Mouse (Mus musculus) 3T3-L1 (cell line): ENCODE results near the gene Vnn3.

Experiments used
- DNase-seq: peaks from one replicate; pipeline ENCODE4 v3.0.0-alpha.2; 2015; ENCODE audit warnings: low read depth, low spot score

Vnn3 gene

GRCm38 (mm10) chr10:23851228-23851912 lies at the start of gene Vnn3:
Gene Vnn3, plus strand, starts transcription at chr10:23851462.
- DNase-seq: no peak

DNA sequence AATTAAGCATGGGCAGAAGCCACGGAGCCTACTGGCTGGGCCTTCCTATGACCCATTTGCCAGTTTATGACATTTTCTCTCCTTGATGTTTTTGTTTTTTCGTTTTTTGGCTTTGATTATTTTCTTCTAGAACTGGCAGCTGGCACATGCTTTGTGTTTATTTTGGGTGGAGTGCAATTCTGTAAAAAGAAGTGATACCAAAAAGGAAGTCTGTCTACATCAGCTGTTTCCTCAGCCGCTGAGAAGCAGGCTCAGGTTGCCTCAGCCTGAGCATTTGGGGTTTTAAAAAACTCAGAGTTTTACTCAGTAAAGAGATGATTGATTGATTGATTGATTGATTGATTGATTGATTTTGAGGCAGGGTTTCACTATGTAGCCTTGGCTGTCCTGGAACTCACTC lies 48.4 kb upstream of the Vnn3 start:
- no peak for DNase-seq

GRCm38 (mm10) chr10:23804665-23805064 lies 46.6 kb upstream of the Vnn3 start:
- no peak for DNase-seq

DNA sequence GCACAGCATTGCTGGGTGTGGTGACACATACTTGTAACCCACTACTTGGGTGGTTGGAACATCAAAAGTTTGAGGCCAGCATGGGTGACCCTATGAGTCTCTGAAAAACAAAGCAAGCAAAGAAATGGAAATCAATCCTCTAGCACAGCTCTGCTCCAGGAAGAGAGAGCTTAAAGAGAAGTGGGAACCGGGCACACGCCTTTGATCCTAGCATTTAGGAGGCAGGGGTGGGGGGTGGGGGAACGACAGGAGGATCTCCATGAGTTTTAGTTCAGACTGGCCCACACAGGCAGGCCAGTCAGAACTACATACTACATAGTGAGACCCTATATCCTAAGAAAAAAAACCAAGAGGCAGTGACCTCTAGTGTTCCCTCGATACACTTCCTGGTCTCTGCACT lies 45.1 kb upstream of the Vnn3 start:
- DNase-seq: no peak

DNA sequence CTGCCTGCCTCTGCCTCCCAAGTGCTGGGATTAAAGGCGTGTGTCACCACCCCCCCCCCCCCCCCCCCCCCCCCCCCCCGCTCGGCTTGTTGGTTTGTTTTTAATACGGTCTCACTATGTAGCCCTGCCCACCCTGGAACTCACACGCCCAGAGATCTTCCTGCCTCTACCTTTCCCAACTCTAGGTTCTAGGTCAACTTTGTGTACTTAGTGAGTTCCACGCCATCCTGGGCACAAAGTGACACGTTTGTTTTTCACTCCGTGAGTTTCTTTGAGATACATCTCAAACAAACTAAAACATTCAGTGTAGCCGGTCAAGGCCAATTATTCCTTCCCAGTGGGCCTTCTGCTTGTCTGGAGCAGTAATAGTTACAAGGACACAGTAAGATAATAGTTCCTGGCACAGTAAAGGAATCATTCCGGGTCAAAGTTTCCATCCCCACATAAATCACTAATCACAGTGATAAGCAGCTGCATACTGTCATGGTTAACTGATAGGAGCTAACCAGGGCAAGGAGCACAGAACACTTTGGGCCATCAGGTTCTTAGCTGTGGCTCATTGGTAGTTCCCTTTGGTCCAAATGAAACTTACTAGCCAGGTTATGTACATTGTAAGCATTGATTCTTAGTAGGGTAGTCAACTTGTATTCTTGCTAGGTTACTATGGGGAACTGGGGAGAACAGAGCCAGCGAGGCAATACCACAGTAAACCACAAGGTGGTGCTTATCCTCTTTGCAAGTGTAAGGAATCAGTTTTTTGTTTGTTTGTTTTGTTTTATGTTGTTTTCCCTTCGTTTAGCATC lies 39.4 kb upstream of the Vnn3 start:
- peak; percentile 77 for DNase-seq

DNA sequence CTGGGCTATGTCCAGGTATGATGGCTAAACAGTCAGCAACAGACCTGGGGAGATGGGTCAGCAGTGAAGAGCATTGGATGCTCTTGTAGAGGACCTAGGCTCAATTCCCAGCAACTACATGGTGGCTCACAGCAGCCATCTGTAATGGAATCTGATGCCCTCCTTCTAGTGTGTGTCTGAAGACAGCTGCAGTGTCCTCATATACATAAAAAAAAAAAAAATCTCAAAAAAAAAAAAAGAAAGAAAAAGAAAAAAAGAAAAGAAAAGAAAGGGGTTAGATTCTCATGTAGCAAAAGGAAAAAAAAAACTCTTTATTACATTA lies 38.9 kb upstream of the Vnn3 start:
- DNase-seq: no peak

- DNase-seq: no peak
Observed at GRCm38 (mm10) chr10:23812852-23813766, 38.2 kb upstream of the Vnn3 start.

DNA sequence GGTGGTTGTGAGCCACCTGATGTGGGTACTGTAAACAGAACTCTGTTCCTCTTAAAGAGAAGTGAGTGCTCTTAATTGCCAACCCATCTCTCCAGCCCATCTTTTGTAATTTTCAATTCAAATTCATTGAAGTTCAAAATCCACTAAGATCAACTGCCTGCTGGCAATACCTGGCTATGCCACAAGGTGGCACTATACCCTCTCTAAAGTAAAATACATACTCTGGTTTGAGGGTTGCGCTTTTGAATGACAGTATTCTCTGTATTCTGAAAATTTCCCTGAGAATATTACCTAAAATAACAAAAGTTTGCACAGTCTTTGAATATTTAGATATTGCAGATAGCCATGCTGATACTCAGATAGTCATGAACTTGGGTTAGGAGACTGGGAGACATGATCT lies 36.1 kb upstream of the Vnn3 start:
- peak; percentile 80 for DNase-seq

DNA sequence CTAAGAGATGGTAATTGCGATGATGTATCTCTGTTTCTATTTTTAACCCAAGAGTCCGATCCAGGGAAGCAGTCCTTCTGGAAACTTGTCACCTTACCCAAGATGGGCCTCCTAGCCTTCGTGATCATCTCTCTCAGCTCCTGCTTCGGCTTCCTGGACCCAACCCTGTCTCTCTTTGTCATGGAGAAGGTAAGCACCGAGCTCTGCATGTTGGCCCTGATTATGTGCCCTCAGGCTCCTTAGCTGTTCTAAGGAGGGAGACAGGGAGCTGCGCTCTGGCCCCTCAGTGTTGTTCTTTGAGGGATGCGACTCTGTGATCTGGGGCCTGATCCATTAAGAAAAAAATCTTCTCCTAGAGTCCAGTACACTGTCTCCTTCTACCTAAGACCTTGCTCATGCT lies 35.0 kb upstream of the Vnn3 start:
- no peak for DNase-seq

- no peak for DNase-seq
Observed at GRCm38 (mm10) chr10:23826516-23826915, 24.7 kb upstream of the Vnn3 start.

DNA sequence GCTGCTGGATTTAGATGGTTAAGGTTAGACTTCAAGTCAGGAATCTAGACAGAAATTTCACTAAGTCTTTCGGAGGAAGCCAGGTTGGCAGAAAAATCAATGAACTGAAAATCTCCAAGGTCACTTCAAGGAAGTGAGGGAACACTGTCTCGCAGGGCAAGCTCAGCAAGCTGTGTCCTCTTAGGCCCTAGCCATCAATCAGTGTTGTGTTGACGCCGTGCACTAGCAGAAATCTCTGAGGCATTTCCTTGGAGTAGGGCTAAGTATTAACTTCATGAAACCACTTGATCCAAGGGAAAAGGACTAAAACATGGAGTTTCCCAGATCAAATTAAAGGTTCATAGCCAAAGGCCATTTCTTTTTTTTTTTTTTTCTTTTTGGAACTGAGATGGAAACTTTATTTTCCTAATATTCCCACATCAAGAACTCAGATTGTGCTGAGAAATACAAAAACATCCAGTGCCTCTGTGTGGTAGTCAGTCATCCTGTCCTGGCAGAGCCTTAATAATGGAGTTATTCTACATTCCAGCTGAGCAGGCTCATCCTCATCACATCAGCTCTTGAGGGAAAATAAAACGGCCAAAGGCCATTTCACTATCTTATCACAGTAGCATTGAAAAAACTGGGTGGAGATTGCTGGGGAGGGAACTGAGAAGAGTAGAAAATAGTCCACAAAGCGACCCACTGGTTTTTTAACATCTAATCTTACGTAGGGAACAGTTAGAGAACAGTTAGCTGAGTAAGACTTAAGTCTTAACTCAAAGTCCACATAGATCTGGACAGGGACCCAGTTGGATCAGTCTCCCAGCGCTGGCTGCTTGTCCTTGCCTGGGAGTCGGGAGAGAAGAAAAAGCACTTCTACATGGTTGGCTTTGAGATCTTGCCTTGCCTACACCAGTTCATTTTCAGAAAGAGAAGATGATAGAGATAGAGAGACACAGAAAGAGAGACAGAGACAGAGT lies 15.0 kb upstream of the Vnn3 start:
- DNase-seq: no peak

GRCm38 (mm10) chr10:23837115-23837514 lies 14.1 kb upstream of the Vnn3 start:
- DNase-seq: no peak

GRCm38 (mm10) chr10:23838910-23839309 lies 12.4 kb upstream of the Vnn3 start:
- no peak for DNase-seq

- DNase-seq: no peak
Observed at GRCm38 (mm10) chr10:23839368-23839767, 11.9 kb upstream of the Vnn3 start.

- no peak for DNase-seq
Observed at GRCm38 (mm10) chr10:23840496-23840895, 10.8 kb upstream of the Vnn3 start.

GRCm38 (mm10) chr10:23852096-23852495 lies 834 bp downstream of the Vnn3 start:
- no peak for DNase-seq

- DNase-seq: no peak
Observed at GRCm38 (mm10) chr10:23864362-23865312, 13.4 kb downstream of the Vnn3 start.

GRCm38 (mm10) chr10:23880695-23881094 lies 29.4 kb downstream of the Vnn3 start:
- peak; percentile 17 for DNase-seq

DNA sequence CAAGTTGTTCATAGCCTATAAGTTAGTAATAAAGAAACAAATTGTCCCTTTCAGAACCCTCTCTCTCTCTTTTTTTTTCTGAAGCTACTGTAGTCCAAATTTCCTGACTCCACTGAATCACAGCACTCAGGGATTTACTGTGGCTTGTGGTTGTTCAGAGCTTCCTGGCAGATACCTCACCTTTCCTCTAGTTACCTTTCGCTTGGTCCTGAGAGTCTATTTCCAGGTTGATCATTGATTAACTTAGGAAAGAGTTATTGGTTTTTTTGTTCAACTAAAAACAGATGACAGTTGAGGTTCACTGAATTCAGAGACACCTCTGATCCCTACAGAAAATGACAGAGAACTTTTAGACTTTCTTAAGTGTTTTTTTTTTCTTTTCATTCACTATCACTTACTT lies 33.6 kb downstream of the Vnn3 start:
- no peak for DNase-seq

- no peak for DNase-seq
Observed at GRCm38 (mm10) chr10:23886060-23886459, 34.8 kb downstream of the Vnn3 start.
